Mouse (Mus musculus): ENCODE results near the gene Tm9sf2.

- no peak for TF ChIP-seq CTCF (IDR thresholded peaks at IDR 0.05)
- no peak for TF ChIP-seq EP300 (IDR thresholded peaks at IDR 0.05)
Observed at GRCm38 (mm10) chr14:122104881-122105280, 2.0 kb upstream of the Tm9sf2 start.
